Mouse (Mus musculus) urinary bladder, adult 2 months (tissue): Measurements from ENCODE around the gene Smurf2. TPM values are rescaled to one million over a fixed set of nuclear protein-coding genes. Genes with fewer than 3 reads are reported as not detected.
"Not testable (repeated sequence)": the region's sequence is repeated elsewhere in the genome, so short reads cannot be mapped to it uniquely, and the experiment has no call there.

Source experiments
- DNase-seq: peaks from one replicate; pipeline ENCODE4 v3.0.0; 2022; ENCODE audit warnings: low spot score
- polyA plus RNA-seq: library from polyadenylated mRNA; depleted of rRNA; stranded (reverse); fragments of >200 nt; gene quantifications from 2 replicates; pipeline ENCODE4 v1.2.3, GENCODE M21; 2012

The Smurf2 gene
- polyA plus RNA-seq, 1 experiment: 16.0 TPM

DNA sequence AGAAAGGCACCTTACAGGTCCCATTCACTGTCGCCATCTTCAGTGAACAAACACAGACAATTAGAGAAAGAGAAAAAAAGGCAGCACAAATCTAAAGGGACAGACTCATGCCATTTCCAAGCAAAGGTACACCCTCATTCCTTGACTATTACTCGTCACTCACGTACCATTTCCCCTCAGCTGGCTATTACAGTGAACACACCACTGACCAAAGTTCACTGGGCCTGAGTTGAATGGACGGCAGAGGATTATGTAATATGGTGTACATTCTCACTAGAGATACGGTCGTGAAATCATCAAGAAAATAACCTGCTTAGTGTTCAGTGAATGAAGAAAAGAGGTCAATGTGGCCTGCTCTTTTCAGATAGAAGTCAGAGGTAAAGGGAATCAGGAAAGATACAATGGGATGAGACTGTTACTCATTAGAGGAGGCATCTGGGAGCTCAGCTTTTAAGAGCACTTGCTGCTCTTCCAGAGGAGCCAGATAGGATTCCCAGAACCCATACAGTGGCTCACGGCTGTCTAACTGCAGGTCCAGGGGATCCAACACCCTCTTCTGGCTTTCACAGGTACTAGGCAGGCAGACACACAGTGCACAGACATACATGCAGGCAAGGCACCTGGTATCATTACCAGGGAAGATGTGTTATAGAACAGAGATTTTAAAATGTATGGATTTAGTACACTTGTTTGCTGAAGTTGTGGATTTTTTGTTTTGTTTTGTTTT is 107.9 kb downstream of the Smurf2 start:
- no peak for DNase-seq

DNA sequence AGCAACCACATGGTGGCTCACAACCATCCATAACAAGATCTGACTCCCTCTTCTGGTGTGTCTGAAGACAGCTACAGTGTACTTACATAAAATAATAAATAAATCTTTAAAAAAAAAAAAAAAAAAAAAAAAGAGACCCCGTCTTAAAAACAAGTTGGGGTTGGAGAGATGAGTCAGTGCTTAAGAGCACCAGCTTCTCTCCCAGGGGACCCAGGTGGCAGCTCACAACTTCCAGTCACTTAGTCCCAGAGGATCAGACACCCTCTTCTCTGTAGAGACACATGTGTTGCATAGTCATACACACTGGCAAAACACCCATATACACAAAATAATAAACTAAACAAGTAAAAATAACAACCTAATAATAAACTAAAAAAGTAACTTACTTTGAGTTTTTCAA is 113.1 kb downstream of the Smurf2 start:
- DNase-seq: not testable (repeated sequence)

DNA sequence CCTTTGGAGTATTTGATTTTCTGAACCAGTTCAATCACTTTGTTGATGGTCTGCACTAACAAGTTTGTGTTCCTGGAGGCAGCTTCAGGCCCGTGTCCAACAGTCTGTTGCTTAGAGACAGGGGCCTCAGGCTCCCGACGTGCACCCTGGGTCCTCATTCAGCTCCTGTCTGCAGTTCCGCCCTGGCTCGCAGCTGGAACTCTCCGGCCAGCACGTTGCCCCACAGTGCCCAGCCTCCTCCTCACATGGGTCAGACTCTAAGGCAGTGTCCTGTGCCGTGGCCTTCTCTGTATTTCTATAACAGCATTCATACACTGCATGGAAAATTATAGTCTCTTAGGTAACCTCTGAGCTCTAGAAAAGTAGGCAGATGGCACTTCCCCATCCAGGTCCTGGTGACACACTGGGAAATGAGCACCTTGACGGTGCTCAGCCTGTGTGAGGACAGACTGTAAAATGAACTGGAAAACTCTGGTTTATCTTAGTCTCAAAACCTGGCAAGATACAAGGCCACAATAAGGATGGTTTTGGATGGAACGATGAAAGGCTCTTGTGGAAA is 118.4 kb downstream of the Smurf2 start:
- DNase-seq: no peak

DNA sequence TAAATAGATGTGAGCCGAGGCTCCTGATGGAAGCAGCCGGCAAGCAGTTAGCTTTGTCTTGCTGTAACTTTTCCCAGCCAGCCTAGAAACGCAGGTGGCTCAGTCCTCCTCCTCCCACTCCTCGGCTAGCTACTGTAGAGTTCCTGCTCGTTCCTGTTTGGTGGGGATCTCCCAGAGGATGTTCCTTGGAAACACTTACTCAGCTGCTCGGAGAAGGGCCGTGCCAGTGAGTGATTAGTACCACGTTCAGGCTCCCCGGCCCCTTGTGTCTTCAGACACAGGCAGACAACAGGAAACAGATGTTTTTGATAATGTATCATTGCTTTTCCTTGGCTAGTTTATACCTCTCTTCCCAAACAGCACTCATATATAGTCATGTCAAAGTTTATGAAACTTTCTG is 124.8 kb downstream of the Smurf2 start:
- no peak for DNase-seq

DNA sequence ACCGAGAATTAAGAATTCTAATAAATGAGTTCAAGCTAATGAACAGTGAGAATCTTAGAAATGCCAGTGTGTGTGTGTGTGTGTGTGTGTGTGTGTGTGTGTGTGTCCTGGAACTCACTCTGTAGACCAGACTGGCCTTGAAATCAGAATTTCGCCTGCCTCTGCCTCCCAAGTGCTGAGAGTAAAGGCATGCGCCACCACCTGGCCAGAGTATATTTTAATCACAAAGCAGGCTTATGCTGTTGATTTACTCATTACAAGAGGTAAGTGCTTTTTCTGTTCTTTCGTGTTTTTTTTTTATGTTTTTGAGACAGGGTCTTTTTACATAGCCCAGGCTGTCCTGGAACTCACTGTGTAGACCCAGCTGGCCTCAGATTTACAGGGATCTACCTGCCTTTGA is 126.7 kb downstream of the Smurf2 start:
- DNase-seq: no peak

DNA sequence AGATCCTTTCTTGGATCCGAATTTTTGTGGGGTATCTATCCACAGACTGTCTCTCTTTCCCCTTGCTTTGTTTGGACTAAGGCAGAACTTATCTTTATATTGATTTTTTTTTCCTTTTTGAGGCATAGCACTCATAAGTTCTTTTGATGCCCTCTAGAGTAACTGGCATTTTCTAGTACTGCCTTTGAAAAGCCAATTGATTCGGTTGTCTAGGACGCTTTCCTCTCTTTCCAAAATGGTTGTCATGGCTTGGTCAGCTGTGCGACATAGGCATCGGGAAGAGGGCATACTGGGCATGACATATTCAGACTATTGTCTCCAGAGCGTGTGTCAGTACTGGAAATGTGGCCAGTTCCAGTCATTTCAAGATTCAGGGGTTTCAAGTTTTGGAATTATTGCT is 130.9 kb downstream of the Smurf2 start:
- no peak for DNase-seq

DNA sequence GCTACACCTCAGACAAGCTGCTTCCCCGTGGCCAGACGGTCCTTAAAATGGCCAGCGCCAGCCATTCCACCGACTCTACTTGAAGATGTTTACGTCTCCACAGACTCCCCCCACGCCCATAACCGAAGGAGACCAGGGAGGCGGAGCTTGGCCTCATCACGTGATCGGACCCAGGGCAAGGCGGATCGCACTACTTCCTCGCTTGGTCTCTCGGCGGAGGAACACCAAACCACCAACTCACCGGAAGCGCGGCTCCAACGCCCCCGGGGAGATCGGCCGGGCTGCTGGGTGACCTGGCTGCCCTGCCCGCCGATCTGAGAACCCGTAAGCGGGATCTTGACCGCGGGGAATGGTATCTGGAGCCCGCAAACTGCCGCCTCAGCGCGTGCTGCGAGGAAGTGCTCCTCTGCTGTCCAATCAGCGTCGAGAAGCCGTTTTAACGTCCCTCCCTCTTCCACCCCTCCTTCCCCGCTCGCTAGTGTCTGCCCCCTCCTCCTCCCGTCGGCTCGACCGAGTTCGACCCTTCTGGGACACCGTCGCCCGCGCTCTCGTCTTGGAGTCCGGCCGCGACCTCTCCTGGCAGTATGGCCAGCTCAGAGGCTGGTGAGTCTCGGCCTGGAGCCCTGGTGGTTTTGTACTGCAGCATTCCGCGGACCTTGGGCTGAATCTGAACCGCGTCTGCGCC is 131.6 kb downstream of the Smurf2 start, which contains the start of the genes Ddx5 and Cep95:
Ddx5 (minus strand) TSS at position 411 of the 685 bp plus-strand sequence.
Cep95 (plus strand) TSS at position 478 of the 685 bp plus-strand sequence.
- DNase-seq: peak; percentile 97

DNA sequence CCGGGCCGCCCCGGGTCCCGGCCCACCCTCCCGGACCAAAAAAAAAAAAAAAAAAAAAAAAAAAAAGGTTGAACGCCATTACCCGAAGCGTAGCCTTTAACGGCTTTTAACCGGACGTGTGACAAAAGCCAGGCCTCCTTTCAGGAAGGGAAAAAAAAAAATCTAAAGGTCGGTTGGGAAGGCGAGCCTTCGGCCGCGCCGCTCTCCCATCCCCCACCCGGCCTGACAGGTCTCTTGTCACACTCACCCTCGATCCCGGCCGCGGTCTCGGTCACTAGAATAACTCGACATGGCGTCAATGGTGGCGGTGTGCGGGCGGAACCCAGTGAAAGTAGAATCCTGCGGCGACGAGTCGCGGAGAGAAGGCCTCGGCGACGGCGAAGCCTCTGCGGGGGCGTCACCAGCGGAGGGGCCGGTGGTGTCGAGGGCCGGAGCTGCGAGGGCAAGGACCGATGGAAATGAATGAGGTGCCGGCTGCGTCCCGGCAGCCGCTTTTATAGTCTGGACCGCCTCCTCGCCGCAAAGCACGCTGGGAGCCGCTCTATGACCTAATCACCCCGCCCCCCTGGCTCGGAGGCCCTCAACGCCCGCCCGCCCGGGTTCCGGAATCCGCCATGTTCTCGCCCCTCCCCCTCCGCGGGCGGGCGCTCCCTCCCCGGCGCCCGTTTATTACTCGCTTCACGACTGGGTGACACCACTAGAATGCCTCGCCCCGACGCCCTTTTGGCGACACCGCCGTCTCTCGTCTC is 132.3 kb downstream of the Smurf2 start:
- DNase-seq: peak; percentile 100

DNA sequence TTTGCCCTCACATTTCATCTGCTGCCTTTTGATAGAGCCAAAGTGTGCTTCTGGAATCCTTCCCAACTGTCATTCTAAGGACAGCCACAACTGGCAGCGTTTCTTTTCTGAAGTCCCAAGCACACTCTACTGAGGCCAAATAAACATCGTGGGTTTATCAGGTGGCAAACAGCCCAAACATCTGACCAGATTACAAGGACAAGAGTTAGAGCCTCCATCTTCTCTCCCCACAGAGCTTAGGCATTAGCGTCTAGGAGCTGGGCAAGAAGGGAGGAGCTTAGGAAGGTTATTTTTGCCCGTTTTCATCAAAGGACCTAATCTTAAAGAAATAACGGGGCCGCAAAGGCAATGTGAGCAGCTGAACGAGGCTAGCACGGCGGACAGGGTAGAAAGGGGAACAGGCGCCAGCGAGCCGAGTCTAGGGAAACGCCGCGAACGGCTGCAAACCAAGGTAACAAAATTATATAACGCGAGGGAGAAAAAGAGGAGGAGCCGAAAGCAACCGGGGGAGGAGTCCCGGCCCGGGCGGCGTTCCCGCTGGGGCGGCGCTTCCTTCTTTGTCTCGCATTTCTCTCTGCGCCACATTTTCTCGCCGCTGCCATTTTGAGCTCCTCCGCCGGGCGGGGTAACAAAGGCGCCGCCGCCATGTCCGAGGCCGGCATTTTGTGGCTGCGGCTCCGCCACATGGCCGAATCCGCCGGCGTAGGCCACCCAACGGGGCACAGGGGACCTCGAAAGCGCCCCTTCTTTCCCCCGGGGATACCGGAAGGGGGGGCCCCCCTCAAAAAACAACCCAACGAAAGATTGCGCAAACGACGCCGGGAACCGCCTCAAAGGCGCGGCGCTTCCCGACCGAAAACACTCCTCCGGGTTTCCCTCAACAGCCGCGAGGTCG is 133.1 kb downstream of the Smurf2 start:
- DNase-seq: peak; percentile 83

DNA sequence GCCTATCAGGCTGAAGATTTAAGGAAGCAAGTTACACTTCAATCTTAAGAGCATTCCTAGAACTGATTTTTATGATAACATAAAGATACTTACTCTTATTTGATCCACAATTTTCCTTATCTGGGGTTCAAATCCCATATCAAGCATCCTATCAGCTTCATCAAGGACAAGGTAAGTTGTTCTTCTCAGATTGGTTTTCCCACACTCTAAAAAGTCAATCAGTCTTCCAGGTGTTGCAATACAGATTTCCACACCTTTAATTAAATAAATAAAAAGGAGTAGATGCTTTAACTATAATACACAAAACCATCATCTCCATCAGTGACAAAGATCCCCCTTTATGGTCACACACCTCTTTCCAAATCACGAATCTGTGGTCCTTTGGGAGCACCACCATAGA is 135.5 kb downstream of the Smurf2 start:
- DNase-seq: no peak

DNA sequence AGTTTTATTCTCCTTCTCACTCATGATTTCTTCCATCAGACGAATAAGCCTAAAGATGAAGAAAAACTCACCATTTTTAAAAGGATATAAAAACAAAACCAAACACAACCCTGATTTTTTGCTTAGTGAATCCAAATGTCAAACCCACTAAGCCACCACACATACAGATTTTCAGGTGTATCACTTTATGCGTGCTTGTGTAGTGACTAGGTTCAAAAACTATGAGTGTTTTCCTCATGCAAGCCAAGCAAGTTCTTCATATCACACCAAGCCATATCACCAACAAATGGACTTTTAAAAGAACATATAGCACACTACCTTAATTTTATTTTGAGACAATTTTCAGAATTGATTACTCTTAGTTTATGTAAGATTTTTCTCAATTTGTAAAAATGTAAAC is 136.0 kb downstream of the Smurf2 start:
- no peak for DNase-seq

DNA sequence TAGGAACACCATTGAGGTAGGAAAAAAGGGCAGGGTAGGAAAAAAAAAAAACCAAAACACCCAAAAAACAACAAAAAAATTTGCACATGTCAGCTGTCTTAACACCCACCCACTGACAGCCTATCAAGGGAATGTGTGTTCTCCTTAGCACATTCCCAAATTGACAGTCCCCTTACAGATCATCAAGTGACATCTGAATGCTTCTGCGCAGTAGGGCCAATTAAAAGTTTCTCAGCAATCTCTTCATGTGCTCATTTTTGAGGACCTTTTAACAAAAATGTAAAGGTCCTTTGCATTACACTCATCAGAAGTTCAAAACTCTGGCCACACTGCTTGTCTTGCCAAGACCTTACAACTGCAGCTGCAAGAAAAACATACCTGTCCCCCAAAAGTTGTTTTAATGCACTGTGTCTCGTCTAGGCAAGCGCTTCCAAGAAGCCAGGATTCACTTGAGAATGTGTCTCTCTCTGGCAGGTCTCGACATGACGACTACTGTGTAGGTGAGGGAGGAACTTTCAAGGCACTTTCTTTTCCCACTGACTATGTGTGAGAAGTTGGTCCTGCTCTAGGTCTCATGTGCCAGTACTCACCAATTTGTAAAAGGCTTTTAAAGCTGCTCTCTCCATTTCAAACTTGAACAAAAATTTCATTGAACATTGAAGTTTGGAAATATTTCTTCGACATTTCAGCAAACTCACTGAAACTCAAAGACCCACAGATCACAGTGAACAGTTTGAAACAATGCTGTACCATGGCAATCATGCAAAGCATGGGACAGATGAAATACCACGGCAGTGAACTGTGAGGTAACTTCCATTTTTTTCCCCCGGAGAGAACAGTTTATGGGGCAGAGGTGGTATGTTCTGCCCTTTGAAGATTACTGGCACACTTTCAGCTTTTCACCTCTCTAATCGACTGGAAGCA is 137.4 kb downstream of the Smurf2 start:
- DNase-seq: no peak

DNA sequence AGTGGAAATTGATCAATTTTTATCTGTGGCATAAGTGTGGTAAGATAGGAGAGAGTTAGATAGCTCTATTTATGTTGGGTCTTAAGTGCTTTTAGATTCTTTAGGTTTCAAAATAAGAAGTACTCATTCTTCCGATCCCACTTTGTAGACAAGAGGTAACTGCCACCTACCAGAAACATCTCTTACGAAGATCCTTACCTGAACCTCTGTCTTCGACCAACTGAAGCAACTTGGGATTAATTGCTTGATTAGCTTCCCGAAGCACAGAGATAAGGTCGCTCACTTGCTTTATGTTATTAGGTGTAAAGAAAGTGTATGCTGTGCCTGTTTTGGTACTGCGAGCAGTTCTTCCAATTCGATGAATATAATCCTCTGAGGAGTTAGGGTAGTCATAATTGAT is 138.2 kb downstream of the Smurf2 start:
- not testable (repeated sequence) for DNase-seq

DNA sequence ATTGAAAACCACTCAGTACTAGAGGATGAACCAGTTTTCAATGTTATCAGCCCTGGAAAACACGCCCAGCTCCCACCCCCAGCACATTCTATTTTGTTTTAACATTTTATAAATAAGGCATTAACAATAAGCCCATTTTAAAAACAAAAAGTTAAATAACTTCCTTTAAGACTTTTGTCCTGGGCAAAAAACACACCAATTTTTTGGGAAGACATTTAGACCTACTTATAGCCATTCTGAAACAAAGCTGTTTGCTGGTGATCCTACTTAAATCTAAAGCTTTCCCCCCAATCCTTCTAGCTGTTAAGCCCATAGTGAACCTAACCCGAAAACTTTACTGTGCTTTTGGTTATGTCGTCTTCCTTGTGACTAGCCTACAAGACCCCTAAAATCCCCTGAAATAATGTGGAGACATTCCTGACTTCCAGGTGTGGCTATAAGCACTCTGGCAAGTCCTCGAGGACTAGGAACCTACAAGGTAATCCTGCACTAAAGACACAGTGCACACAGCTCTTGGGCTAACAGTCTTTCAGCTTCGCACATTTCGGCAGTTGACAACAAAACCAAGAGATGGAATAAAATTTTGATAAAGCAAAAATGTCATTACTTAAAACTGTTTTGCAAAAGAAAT is 139.8 kb downstream of the Smurf2 start:
- no peak for DNase-seq

DNA sequence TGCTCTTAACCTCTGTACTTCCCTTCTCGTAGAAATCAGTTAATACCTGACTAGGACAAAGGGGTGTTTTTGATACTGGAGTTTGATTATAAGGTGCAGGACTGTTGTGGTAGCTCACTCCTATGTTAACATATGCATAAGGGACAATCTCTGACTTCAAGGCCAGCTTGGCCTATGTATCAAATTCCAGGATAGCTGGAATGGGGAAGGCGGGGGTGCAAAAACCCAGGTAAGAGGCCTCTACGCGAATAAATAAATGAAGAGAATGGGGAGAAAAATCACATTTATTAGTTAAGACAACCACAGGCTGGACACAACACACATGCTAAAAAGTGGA is 140.5 kb downstream of the Smurf2 start:
- no peak for DNase-seq

DNA sequence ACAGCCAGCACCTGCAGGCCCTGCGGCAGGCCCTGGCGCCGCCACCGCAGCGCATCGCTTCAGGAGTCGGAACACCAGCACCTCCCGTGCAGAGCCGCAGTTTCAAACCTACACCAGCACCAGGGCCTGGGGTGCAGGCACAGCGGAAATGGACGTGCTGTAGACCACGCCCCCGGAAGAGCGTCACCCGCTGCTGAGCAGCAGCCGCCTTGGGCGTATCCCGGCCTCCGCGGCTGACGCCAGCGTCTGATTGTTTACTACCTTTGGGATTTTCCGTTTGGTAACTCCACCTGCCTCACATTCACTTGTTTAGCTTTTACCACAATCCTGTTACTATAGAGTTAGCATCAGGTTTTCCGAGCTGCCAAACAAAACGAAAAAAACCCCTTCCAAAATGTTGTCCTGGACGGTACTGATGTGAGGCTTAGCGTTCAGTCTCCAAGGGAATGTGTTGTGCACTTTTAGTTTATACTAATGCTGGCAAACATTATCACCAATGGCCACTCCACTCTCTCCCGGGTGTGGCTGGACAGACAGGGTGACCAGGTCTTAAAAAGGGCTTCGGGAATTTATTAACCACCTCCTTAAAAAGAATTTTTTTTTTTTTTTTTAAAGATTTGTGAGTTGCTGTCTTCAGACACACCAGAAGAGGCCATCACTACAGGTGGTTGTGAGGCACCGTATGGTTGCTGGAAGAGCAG is 141.0 kb downstream of the Smurf2 start, which contains the start of gene Polg2:
Polg2 (minus strand) TSS at position 150 of the 701 bp plus-strand sequence.
- DNase-seq: peak; percentile 89

DNA sequence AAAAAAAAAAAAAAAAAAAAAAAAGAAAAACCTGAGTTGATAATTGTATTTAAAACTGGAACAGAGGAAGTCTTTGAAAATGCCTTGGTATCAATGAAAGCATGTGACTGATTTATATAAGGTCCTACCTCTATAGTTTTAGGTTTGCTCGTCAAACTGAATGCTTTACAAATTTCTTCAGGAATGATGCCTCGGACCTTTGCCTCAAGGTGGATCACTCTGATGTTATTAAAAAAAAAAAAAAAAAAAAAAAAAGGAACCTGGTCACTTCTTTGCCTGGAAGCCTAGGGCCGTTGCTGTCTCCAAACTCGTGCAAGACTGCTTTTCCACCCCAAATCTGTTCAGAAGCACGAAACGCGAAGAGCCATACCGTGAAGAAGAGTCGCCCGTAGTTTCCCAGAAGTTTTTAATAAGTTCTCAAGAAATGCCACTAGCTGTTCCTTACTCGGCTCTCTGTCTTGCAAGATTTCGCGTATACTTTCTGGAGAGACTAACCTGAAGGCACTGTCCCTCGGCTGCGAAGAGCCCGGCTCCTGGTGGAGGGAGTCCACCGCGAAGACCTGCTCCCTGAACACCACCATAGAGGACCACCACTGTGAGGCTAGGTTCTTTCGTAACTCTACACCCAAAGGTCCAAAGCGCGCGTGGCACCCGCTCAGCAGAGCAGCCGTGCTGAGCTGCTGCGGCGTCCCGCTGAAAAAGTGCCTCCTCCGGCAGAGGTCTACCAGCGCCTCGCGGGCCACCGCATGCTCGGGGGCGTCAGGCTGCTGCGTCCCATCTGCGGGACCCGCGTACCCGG is 141.7 kb downstream of the Smurf2 start:
- DNase-seq: no peak

DNA sequence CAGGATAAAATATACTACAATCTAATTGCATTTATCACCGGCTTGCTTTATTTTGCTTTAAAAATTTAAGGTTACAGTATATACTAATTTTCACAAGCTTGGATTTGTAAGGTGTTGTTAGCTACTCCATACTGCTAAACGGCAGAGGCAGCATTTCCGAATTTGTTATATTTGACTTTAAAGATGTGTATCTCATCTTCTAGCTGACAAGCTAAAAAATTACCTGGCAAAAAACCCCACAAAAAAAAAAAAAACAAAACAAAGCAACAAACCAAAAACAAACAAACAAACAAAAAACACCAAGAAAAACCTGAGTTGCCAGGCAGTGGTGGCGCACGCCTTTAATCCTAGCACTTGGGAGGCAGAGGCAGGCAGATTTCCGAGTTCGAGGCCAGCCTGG is 142.4 kb downstream of the Smurf2 start:
- DNase-seq: no peak
